Mouse (Mus musculus) thymus, postnatal 14 days (tissue): Measurements from ENCODE around the gene Cul4a.
A peak's percentile ranks its signal among the peaks of the same experiment; 100 is the strongest.

ENCODE experiments used
- DNase-seq: peaks from one replicate; pipeline ENCODE4 v3.0.0; 2021

Cul4a gene

DNA sequence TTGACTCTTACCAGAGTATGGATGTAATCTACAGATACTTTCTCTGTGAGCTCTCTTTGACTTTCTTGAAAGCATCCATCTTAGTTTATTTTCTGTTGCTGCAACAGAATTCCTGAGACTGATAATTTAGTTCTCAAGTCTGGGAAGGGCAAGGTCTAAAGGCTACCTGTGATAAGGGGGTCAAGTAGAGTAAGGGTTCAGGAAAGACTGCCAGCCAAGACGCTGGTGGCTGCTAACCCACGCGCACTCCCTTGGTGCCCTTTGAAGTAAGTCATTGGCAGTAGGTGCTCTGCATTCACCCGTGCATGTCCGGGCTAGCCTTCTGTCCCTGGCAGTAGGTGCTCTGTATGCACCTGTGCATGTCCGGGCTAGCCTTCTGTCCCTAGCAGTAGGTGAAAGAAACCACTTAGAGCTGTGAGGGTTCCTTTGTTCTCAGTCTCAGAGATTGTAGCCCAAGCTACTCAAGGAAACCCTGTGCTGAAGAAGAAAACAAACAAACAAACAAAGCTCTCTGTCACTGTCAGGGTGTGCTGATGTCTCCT lies 34.3 kb downstream of the Cul4a start:
- no peak for DNase-seq

DNA sequence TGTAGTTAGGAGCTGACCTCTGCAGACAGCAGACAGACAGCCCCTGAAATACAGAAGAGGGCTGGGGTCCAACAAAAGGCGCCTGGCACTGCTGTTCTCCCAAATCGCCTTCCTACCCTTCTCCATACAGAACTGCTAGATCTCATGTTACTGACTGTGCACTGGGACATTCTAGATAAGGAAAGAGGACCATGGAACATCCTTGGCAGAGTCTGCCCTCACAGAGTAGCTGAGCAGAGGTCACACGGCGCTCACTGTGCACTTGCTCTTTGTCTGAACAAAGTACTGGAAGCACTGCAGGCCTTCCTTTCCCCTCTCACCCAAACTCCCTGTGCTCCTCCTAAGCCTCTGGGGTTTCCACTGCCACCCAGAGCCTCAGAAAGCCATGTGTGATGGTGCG lies 36.3 kb downstream of the Cul4a start:
- no peak for DNase-seq

DNA sequence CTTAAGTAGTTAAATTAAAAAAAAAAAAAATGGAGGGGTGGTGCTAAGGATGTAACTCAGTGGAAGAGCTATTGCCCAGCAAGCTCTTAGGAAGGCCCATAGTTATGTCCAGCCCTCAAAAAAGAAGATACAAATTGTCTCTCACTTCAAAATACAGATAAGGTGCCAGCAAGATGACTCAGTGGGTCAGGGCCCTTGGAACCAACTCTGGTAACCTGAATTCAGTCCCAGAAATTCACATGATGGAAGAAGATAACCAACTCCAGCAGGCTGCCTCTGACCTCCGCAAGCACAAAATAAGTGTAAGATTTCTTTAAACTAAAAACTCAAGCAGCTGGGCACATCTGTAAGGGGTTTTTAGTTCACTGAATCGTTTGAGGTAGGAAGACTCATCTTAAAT lies 43.1 kb downstream of the Cul4a start:
- DNase-seq = no peak

DNA sequence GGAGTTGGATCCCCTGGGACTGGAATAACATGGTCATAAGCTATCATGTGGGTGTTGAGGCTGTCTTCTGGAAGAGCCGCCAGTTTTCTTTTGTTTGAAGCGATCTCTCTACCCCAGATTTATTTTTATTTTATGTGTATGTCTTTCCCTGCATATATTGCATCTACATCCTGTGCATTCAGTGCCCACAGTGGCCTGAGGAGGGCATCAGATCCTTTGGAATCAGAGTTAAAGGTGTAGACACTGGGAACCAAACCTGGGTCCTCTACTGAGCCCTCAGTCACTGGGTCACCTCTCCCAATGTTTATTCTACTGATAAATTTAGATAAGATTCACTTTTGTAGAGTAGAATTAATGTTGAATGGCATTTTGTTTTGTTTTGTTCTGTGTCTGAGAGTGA lies 43.9 kb downstream of the Cul4a start:
- DNase-seq = no peak

DNA sequence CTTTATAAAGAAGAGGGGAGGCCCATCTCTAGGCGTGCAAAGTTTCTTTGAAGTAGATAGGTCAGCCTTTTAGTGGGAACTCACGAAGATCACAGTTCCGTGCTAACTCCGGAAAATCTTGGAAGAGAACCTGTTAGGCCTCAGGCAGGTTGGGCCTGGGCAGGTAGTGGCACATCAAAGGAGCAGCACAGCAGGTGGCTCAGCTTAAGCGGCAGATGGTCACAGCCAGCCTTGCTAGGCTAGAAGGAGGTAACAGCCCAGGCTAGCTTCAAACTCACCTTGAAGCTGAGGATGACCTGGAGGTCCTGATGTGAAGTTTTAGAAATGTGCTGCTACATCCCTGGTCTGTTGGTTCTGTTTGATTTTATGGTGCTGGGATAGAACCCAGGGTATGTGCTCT lies 44.4 kb downstream of the Cul4a start:
- DNase-seq = no peak

DNA sequence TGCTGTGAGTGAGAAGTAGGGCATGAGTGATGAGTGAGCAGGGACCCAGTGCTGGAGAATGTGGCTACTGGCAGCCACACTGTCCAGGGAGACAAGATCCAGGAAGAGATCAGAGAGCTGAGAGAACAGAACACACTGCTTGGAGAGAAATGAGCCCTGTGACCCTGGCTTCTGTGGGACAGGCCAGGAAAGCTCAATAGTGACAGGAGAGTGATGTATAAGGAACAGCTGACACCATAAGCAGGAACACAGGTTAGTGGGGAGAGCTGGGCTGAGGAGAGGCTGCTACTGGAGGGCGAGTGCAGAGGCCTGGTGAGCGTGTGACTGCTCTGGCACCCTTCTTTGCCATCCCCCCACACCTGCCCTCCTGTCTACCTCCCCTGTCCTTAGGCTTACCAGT lies 45.5 kb downstream of the Cul4a start:
- no peak for DNase-seq

DNA sequence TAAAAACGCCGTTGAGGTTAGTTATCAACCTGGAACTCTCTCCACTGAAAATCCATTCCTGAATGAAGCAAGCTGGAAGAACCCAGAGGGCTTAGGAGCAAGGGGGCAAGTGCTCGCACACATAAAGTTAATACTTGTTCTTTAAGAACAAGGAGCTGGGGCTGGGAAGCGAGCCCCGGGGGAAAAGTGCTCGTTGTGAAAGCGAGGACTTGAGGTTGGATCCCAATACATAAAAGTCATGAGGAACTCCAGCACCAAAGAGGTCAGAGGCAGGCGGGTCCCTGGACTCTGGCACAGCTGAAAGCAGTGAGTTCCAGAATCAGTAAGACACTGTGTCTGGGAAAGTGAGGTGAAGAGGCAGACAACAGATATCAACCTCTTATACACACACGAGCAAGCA lies 48.7 kb downstream of the Cul4a start:
- DNase-seq = no peak

DNA sequence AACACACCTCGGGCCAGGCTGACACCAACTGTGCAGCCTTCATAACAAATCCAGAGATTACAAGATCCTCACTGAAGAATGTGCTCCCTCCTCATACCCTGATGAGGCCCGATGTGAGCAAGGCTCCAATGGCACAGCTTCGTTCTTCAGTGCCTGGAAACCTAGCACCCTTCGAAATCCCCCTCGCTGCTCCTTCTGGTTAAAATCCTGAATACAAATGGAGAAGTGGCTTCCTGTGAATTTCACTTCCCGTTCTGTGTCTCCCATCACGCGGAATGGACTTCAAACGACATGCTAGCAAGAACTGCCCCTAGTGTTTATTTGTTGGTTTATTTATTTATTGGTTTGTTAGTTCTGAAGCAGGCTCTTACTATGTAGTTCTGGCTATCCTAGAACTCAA lies 49.9 kb downstream of the Cul4a start:
- no peak for DNase-seq

DNA sequence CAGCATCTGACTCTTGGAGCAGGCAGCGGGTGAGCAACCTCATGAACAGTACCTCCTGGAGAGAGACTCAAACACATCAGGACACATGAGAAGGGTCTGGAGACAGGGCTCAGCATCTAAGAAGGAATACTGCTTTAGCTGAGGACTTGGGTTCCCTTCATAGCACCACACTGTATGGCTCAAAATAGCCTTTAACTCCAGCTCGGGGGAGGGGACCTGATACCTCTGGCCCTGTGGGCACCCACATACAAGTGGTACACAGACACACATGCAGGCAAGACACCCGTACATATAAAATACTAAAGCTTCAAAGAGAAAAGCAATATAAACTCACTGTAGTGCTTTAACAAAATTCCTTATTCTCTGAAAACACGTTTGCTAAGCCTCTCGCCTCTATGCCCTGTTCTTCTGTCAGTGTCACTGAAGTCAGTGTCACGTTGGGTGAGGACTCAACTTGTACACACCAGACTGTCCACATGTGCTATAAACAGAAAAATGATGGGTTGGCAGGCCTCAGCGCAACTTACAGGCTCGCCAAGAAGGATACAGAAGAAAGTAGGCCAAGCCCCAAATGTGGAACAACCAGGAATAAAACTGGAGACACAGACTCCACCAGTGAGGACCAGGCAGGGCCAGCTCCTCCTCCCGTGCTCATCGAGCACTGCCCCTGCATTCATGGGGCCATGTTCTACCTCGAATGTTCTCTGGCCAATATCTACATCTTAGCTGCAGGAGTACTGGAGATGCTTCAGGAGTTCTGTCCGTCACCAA lies 51.1 kb downstream of the Cul4a start:
- no peak for DNase-seq

DNA sequence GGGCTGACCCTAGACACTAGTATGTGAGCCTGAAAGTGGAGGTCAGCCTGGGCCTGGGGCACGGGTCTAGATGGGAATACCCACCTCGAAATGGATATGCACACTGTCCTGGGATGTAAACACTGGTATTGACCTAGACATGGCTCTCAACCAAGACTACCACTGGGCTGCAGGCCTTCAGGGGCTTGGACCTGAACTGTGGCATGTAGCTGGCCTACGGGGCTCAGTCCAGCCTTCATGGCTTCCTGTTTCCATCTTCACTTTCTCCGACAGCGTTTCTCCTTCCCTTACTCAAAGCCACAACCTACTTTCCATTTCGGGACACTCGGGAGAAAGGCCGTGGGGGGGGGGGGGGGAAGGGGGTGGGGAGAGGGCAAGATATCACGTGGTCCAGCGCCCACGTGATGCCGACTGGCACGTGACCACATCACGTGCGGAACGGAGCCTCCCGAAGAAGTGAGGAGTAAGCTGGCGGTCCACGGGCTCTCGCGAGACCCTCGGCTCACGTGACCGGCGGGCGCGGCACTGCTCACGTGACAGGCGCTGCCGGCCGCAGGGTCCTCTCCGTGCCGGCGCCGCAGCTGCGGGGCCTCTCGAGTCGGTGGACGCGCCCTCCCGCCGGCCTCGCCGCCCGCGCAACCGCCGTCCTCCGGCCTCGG lies 53.4 kb downstream of the Cul4a start, which contains the start of gene Lamp1:
Gene Lamp1 (plus strand): TSS at position 444 of the 659 bp plus-strand sequence.
- DNase-seq = peak; percentile 97

DNA sequence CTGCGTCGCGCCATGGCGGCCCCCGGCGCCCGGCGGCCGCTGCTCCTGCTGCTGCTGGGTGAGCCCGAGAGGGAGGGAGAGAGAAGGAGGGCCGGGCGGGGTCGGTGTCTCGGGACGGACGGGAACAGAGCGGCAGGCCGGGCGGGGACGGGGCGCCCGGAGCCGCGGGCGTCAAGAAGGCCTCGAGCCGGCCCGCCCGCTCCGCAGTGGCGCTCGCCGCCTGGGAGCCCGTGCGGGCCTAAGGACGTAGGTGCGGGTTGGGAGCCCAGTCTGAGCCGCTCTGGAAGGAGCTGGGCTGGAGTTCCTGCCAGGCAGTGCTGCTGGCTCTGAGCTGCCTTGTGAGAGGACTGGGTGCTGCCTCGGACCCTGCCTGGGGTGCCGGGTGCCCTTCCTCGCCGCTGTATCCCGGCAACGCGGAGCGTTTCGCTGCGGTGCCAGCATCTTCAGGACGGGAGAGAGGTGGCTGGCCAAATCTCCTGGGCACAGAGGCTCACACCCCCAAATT lies 54.0 kb downstream of the Cul4a start:
- DNase-seq = no peak

DNA sequence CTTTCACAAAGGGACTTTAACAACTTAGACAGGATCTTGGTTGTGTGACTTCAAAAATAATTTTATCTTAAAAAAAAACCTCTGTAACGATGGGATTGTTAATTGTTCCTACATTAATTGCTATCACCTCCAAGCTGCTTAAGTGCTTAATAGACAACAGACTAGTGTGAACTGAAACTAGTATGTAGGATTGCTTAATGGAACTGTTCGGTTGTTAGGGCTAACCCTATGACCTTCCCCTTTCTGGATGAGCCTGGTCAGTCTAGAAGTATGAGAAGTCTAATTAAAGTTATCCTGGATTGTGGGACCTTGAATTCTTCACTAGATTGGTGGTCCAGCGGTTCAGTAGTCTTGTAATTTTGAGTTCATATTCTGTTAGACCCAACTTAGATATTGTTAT lies 55.3 kb downstream of the Cul4a start:
- no peak for DNase-seq

DNA sequence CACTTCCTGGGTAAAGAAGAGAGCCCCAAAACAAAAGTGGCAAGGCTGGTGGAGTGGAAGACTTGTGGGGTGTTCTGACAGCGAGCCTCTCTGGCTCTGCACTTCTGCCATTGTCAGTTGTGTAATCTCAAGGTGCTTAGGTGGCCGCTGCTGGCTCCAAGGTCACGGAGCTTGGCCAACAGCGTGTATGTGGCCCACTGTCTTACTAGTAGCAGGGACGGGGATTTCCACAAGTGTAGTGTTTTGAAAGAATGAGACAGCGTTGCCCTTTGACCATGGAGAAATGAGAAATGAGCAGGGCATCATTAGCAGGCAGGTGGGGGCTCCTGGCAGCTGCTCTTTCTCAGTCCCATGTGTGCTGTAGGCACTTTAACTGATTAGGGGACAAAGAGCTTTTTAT lies 56.7 kb downstream of the Cul4a start:
- no peak for DNase-seq

DNA sequence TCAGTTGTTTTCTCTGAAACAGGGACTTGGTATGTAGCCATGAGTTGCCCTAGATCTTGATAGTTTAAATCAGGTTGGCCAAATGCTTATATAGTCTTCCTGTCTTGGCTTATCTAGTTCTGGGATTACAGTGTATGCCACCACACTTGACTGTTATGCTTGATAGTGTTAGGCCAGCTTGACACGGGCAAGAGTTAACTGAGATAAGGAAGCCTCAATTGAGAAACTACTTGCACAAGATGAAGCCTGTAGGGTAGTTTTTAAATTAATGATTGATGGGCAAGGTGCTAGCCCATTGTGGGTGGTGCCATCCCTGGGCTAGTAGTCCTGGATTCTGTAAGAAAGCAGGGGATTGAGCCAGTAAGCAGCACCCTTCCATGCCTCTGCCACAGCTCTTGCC lies 58.1 kb downstream of the Cul4a start:
- DNase-seq = no peak

DNA sequence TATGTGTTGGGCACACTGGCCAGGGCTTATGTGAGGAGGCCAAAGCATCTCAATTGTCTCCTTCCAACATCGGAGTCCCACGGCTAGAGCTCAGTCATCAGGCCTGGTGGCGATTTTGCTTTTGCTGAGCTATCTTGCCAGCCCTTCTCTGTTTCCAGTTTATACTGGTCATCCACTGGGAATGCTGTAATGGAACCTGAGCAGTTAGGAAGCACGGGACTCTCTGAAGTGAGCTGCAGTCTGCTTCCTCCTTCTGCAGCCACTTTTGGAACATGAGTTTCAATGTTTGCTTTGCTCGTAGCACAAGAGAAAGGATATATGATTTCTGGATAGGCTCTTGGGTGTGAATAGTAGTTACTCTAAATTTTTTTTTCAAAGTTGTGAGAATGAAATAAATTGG lies 58.9 kb downstream of the Cul4a start:
- DNase-seq = no peak

DNA sequence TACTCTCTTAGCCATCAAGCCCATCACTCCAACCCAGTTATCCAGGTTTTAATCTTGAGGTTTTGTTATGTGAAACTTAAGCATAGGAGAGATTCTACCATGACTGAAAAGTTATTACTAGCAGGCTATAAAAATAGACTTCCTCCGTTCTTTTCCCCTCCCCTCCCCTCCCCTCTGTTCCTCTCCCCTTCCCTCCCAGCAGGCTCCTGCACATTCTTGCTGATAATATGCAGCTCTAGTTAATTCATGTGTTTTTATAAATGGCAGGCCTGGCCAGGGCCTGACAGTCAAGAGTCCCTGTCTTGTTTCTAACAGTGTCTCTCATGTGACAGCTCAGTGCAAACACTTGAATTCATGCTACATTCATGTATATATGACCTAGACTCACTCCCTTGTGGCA lies 65.1 kb downstream of the Cul4a start:
- no peak for DNase-seq

DNA sequence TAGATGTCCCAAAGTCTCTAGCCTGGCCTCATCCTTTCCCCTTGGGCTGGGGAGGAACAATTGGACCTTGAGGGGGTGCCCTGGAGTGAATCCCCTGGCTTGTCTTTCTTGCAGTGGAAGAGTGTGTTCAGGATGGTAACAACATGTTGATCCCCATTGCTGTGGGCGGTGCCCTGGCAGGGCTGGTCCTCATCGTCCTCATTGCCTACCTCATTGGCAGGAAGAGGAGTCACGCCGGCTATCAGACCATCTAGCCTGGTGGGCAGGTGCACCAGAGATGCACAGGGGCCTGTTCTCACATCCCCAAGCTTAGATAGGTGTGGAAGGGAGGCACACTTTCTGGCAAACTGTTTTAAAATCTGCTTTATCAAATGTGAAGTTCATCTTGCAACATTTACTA lies 68.9 kb downstream of the Cul4a start:
- DNase-seq = no peak

DNA sequence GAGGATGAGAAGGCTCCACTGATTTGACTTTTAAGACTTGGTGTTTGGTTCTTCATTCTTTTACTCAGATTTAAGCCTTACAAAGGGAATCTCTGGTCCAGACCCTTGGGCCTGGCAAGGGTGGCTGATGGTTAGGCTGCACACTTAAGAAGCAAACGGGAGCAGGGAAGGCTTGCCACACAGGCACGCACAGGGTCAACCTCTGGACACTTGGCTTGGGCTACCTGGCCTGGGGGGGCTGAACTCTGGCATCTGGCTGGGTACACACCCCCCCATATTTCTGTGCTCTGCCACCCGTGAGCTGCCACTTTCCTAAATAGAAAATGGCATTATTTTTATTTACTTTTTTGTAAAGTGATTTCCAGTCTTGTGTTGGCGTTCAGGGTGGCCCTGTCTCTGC lies 69.4 kb downstream of the Cul4a start:
- DNase-seq = no peak

DNA sequence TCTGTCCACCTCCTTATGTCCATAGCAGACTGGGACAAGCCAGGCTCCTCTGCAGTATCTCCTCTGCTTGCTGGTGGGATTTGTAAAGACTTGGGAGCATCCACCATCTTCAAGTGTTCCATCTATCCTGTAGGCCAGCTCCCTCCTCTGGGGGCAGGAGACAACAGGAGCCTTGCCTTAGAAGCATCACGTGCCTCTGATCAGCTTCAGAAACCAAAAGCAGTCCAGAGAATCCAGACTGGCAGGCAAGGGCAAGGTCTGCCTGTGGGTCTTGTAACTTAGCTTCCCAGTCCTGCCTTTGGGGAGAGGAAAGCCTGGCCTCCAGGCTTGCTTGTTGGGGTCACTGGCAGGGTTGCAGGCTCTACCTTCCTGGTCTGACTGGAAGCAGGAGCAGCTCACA lies 70.2 kb downstream of the Cul4a start:
- DNase-seq = no peak

DNA sequence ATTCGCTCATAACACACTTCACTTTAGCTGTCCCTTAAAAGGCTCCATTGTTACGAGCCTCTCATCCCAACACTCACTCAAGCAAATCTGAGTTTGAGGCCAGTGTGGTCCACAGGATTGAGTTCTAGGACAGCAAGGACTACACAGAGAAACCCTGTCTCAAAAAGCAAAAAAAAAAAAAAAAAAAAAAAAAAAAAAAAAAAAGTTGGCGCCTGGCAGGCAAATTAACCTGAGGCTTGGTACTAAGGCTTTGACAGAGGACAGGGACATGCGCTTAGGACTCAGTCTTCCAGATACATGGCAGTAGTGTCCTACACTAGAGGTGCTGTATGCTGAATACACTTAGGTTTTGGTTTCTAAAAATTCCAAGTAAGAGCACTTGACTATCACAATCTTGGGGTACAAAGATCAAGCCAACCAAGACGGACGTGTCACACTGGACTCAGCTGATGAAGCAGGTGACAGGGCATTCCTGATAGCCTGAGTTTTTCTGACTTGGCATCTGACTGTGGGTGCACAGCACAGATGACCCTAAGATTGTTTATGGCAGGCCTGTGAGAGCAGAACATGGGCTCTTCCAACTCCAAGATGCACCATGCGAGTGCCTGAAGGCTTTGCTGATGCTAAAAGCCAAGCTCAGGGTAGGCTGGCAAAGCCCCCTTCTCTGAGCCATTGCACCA lies 71.9 kb downstream of the Cul4a start:
- DNase-seq = no peak

DNA sequence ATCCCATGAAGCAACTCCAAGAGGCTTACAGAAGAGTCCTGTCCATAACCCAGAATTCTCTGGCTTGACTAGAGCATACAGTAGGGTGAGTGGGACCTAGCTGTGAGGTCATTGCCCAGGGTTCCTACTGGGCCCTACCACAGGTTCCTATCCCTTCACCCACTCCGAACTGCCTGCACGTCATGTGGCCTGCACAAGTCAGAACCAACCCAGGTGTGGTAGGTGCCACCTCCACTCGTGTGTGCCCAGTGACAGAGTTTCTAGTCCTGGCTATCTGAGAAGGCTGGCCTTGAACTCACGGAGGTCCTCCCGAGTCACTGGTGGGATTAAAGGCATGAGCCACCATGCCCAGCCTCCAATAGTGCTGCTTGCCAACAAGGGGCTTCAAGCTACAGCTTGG lies 72.7 kb downstream of the Cul4a start:
- no peak for DNase-seq

DNA sequence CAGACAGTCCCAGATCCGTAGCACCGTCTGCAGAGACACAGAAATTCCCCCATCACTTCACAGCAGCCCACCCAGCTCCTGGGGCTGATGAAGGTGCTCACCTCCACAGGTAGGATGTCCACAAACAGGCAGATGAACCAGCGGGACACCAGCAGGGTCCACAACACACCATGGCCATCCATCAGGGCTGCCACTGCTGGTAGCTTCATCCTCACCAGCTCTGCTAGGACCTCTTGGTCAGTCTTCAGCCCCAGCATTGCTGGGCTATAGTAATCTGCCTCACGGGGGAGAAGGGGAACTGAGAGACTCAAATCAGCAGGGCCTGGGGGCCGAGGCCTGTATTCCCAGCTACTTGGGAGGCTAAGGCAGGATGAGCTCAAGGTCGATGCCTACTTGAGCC lies 74.1 kb downstream of the Cul4a start:
- no peak for DNase-seq

DNA sequence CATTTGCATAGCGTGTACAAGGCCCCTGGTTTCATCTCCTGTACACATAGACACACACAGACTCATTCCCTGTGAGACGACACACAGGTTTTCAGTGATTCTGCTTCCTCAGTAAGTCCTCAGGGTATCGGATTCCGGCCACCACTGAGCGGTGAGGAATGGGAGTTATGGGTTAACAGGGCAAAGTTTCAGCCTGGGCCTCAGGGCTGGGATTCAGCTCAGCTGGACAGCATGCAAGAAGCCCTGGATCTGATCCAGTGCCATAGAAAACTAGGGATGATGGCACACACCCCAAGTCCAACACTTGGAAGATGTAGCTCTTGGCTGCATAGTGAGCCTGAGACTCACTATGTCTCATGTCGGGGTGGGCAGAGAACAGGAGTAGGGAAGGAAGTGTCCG lies 74.5 kb downstream of the Cul4a start:
- no peak for DNase-seq

DNA sequence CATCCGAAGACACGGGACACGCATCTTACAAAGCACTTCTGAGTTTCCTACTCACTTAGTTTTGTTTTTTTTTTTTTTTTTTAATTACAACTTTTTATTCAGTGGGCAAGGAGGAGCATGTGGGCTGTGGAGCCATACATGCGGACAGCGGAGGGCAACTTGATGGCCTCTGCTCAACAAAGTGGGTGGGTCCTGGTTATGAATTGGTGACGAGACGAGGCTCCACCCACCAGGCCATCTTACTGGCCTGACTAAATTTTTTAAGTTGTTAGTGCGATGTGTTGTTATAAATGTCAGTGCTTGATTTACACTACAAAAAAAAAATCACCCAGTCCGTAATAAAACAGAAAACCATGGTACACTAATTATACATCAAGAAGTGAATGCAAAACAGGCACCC lies 75.0 kb downstream of the Cul4a start:
- DNase-seq = no peak
